16 mouse cellular contexts compared by ENCODE assay signal in the genomic region with DNA sequence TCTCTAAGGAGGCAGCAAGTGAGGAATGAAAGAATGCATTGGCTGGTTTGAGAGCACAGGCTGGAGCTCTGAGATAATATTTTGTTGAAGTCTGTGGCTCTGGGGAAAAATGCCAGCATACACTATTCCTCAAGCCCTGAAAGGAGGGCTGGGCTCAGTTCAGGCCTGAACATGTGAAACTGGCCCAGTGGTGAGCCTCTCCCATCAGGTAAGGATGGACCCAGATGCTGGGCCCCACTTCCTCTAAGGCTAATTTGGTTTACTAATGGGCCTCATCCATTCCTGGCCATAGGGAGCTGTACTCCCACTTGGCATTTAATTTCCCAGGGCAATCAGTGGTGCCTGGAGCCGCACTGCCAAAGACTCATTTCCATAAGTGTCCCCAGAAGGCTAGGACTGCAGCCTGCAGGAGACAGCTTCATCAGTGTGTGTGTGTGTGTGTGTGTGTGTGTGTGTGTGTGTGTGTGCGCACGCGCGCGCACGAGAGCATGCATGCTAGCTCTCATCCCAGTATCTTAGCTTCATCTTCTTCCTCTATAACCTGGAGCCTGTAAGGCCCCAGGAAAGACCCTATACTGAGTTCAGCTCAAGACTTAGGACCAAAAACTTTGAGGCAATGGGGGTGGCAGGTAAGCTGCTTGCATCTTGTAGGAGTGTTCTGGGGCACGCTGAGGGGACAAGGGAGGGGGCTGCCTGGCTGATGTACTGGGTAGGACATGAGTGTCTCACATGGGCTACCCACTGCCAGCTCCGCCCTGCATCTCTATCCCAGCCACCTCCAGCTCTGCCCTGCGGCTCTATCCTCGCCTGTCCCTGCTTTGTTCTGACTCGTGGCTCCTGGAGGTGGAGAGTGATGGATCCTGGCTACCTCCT. TPM values are rescaled to one million over a fixed set of nuclear protein-coding genes. Genes with fewer than 3 reads are reported as not detected.
DNase-seq lines count a peak whose midpoint lies in the region; ATAC-seq and TF ChIP-seq lines count a peak whose summit lies in the region.
"Had no signal": no experiment of that assay in that cellular context is flagged by ENCODE, and none has a peak within 500 bp of the region (broad histone marks: within the 10 kb centered on the region; RNA-seq: fewer than 3 reads in every experiment).

No protein-coding gene starts in this region.

- H3K27ac ChIP-seq in hindbrain, embryonic 11.5 days (ENCODE audit: low read depth, low read length) = peak overlapping the region; percentile 58
- H3K27ac ChIP-seq in hindbrain, embryonic 10.5 days = no peak overlapping the region; the same call in 1 of the 2 replicates
- H3K27ac ChIP-seq in forebrain, postnatal 0 days (ENCODE audit: low read depth, low read length) = no peak overlapping the region
- peak overlapping the region; percentile 61; the same call in 1 of the 2 replicates for H3K27ac ChIP-seq in midbrain, embryonic 10.5 days (replicated peaks)
- H3K27ac ChIP-seq in neural tube, embryonic 13.5 days (replicated peaks) = peak overlapping the region; percentile 90
- H3K27ac ChIP-seq: kidney, embryonic 15.5 days had no signal

- H3K9me3 ChIP-seq in hindbrain, embryonic 11.5 days (ENCODE audit: control insufficient read depth, low read length) = no peaks in the 10 kb centered on the region
- H3K9me3 ChIP-seq in hindbrain, embryonic 10.5 days = no peaks in the 10 kb centered on the region
- no peaks in the 10 kb centered on the region for H3K9me3 ChIP-seq in forebrain, postnatal 0 days (ENCODE audit: low read length)
- H3K9me3 ChIP-seq in midbrain, embryonic 10.5 days (replicated peaks) = no peaks in the 10 kb centered on the region
- no peaks in the 10 kb centered on the region for H3K9me3 ChIP-seq in neural tube, embryonic 13.5 days
- H3K9me3 ChIP-seq: G1E; kidney, embryonic 15.5 days had no signal

- TF ChIP-seq CTCF in forebrain, postnatal 0 days (IDR thresholded peaks at IDR 0.05; ENCODE audit: low read depth) = no peak

- H3K27me3 ChIP-seq in hindbrain, embryonic 11.5 days (ENCODE audit: control insufficient read depth, insufficient read depth, low read length) = no peaks in the 10 kb centered on the region
- H3K27me3 ChIP-seq in hindbrain, embryonic 10.5 days (ENCODE audit: insufficient read depth, poor library complexity, severe bottlenecking) = no peaks in the 10 kb centered on the region
- H3K27me3 ChIP-seq in forebrain, postnatal 0 days (ENCODE audit: insufficient read depth, low read length) = no peaks in the 10 kb centered on the region
- H3K27me3 ChIP-seq in midbrain, embryonic 10.5 days (ENCODE audit: low read depth, poor library complexity, severe bottlenecking) = no peaks in the 10 kb centered on the region
- no peaks in the 10 kb centered on the region for H3K27me3 ChIP-seq in neural tube, embryonic 13.5 days
- H3K27me3 ChIP-seq: kidney, embryonic 15.5 days had no signal

- no peaks in the 10 kb centered on the region; the same call in 1 of the 2 replicates for H3K4me1 ChIP-seq in hindbrain, embryonic 11.5 days (replicated peaks; ENCODE audit: control insufficient read depth, insufficient read depth, low read length)
- peaks cover 37% of the 10 kb centered on the region for H3K4me1 ChIP-seq in hindbrain, embryonic 10.5 days (replicated peaks)
- no peaks in the 10 kb centered on the region for H3K4me1 ChIP-seq in forebrain, postnatal 0 days (ENCODE audit: insufficient read depth)
- H3K4me1 ChIP-seq in midbrain, embryonic 10.5 days = peaks cover 23% of the 10 kb centered on the region
- H3K4me1 ChIP-seq in neural tube, embryonic 13.5 days (replicated peaks) = peaks cover 58% of the 10 kb centered on the region
- H3K4me1 ChIP-seq: kidney, embryonic 15.5 days had no signal

- ATAC-seq in hindbrain, embryonic 11.5 days (ENCODE audit: low FRiP score) = peak; percentile 62
- ATAC-seq in forebrain, postnatal 0 days = peak; percentile 52
- peak; percentile 86 for ATAC-seq in neural tube, embryonic 13.5 days (ENCODE audit: low read depth)
- ATAC-seq: inflammation-experienced regulatory T-cells, adult 6 months; liver, postnatal 0 days had no signal

- no peak for DNase-seq in hindbrain, embryonic 11.5 days (ENCODE audit: low spot score)
- DNase-seq in hindbrain, embryonic 10.5 days (ENCODE audit: low spot score) = no peak
- no peak for DNase-seq in forebrain, postnatal 0 days
- no peak for DNase-seq in midbrain, embryonic 10.5 days (ENCODE audit: low spot score)
- no peak for DNase-seq in ovary, adult 18-20 months (ENCODE audit: low spot score)
- no peak for DNase-seq in ovary, postnatal 36 days (ENCODE audit: low spot score)
- DNase-seq in urinary bladder, adult 18-20 months (ENCODE audit: low spot score in 2 of 2) = no peak
- DNase-seq: adrenal gland, adult 8-10 months; cerebellum, adult 2 months; liver, postnatal 0 days; lung, postnatal 36 days; thymus, adult 2 months had no signal

- no peaks in the 10 kb centered on the region for H3K36me3 ChIP-seq in hindbrain, embryonic 11.5 days (ENCODE audit: control insufficient read depth, insufficient read depth, low read length)
- H3K36me3 ChIP-seq in hindbrain, embryonic 10.5 days = no peaks in the 10 kb centered on the region; the same call in 1 of the 2 replicates
- H3K36me3 ChIP-seq in forebrain, postnatal 0 days (ENCODE audit: insufficient read depth) = no peaks in the 10 kb centered on the region
- H3K36me3 ChIP-seq in midbrain, embryonic 10.5 days = peaks cover 7% of the 10 kb centered on the region; the same call in 1 of the 2 replicates
- no peaks in the 10 kb centered on the region for H3K36me3 ChIP-seq in neural tube, embryonic 13.5 days

- H3K4me3 ChIP-seq in hindbrain, embryonic 11.5 days (ENCODE audit: low read depth, low read length) = no peak overlapping the region
- H3K4me3 ChIP-seq in hindbrain, embryonic 10.5 days = no peak overlapping the region
- no peak overlapping the region for H3K4me3 ChIP-seq in forebrain, postnatal 0 days (ENCODE audit: low read depth, low read length)
- no peak overlapping the region for H3K4me3 ChIP-seq in midbrain, embryonic 10.5 days
- H3K4me3 ChIP-seq in neural tube, embryonic 13.5 days = no peak overlapping the region
- H3K4me3 ChIP-seq: kidney, embryonic 15.5 days had no signal

- WGBS in hindbrain, embryonic 11.5 days = 75% methylated on average over 12 of the region's 12 CpGs
- 81% methylated on average over 12 of the region's 12 CpGs for WGBS in hindbrain, embryonic 10.5 days
- WGBS in forebrain, postnatal 0 days = 71% methylated on average over 12 of the region's 12 CpGs
- 93% methylated on average over 12 of the region's 12 CpGs for WGBS in midbrain, embryonic 10.5 days
- WGBS in neural tube, embryonic 13.5 days = 40% methylated on average over 12 of the region's 12 CpGs

- no peak overlapping the region for H3K4me2 ChIP-seq in hindbrain, embryonic 11.5 days (replicated peaks; ENCODE audit: low read depth, low read length)
- H3K4me2 ChIP-seq in forebrain, postnatal 0 days (ENCODE audit: low read depth) = no peak overlapping the region
- peak overlapping the region; percentile 24; the same call in 1 of the 2 replicates for H3K4me2 ChIP-seq in neural tube, embryonic 13.5 days
- H3K4me2 ChIP-seq: kidney, embryonic 15.5 days had no signal

- H3K9ac ChIP-seq in hindbrain, embryonic 11.5 days (ENCODE audit: low read depth, low read length) = no peak overlapping the region
- H3K9ac ChIP-seq in forebrain, postnatal 0 days = no peak overlapping the region
- H3K9ac ChIP-seq in neural tube, embryonic 13.5 days = peak overlapping the region; percentile 49
- H3K9ac ChIP-seq: kidney, embryonic 15.5 days; liver, postnatal 0 days had no signal

RNA-seq across cellular contexts. Expression of a gene that starts 20.3 kb away (rescaled TPM):
- polyA plus RNA-seq in hindbrain, embryonic 11.5 days (2014; fragmentation: Nextera tagmentation; extraction: Ambion mirVana) = 3.3 and 4.4 TPM in 2 replicates
- 7.2 and 10.8 TPM in 2 replicates for polyA plus RNA-seq in hindbrain, embryonic 10.5 days (2016; fragmentation: Nextera tagmentation; extraction: Ambion mirVana)
- 3.5 and 8.9 TPM in 2 replicates for total RNA-seq in forebrain, postnatal 0 days (2014; rRNA removed)
- polyA plus RNA-seq in forebrain, postnatal 0 days (2015; fragmentation: Nextera tagmentation; extraction: Ambion mirVana) = 1.4 and 1.7 TPM in 2 replicates
- polyA plus RNA-seq in midbrain, embryonic 10.5 days (2016; fragmentation: Nextera tagmentation; extraction: Ambion mirVana) = 5.3 and 6.4 TPM in 2 replicates
- polyA plus RNA-seq in neural tube, embryonic 13.5 days (2015; fragmentation: Nextera tagmentation; extraction: Ambion mirVana) = 2.0 and 2.4 TPM in 2 replicates

RNA-seq across cellular contexts. Expression of a gene that starts 34.0 kb away (rescaled TPM):
- 174 and 183 TPM in 2 replicates for polyA plus RNA-seq in hindbrain, embryonic 11.5 days (2014; fragmentation: Nextera tagmentation; extraction: Ambion mirVana)
- 278 and 297 TPM in 2 replicates for polyA plus RNA-seq in hindbrain, embryonic 10.5 days (2016; fragmentation: Nextera tagmentation; extraction: Ambion mirVana)
- total RNA-seq in forebrain, postnatal 0 days (2014; rRNA removed) = 133 and 168 TPM in 2 replicates
- 219 and 222 TPM in 2 replicates for polyA plus RNA-seq in forebrain, postnatal 0 days (2015; fragmentation: Nextera tagmentation; extraction: Ambion mirVana)
- polyA plus RNA-seq in midbrain, embryonic 10.5 days (2016; fragmentation: Nextera tagmentation; extraction: Ambion mirVana) = 270 and 277 TPM in 2 replicates
- 190 and 208 TPM in 2 replicates for polyA plus RNA-seq in neural tube, embryonic 13.5 days (2015; fragmentation: Nextera tagmentation; extraction: Ambion mirVana)

RNA-seq across cellular contexts. Expression of a gene that starts 51.9 kb away (rescaled TPM):
- 432 and 442 TPM in 2 replicates for polyA plus RNA-seq in hindbrain, embryonic 11.5 days (2014; fragmentation: Nextera tagmentation; extraction: Ambion mirVana)
- polyA plus RNA-seq in hindbrain, embryonic 10.5 days (2016; fragmentation: Nextera tagmentation; extraction: Ambion mirVana) = 440 and 510 TPM in 2 replicates
- total RNA-seq in forebrain, postnatal 0 days (2014; rRNA removed) = 848 and 1,386 TPM in 2 replicates
- 439 and 570 TPM in 2 replicates for polyA plus RNA-seq in forebrain, postnatal 0 days (2015; fragmentation: Nextera tagmentation; extraction: Ambion mirVana)
- polyA plus RNA-seq in midbrain, embryonic 10.5 days (2016; fragmentation: Nextera tagmentation; extraction: Ambion mirVana) = 409 and 515 TPM in 2 replicates
- polyA plus RNA-seq in neural tube, embryonic 13.5 days (2015; fragmentation: Nextera tagmentation; extraction: Ambion mirVana) = 362 and 435 TPM in 2 replicates

Comparison
In these comparisons a context has a peak if more than half of its experiments do, and no peak if none do; other contexts are left out.
1. H3K27ac ChIP-seq: peak in hindbrain, embryonic 11.5 days (single experiment), midbrain, embryonic 10.5 days (single experiment) and neural tube, embryonic 13.5 days (single experiment); none in hindbrain, embryonic 10.5 days (single experiment) and forebrain, postnatal 0 days (single experiment).
2. Peak in every context shown above with its lines, with median percentiles within 50 percentile points of each other: ATAC-seq.